ENCODE assay signal across 19 mouse cellular contexts in genomic region chr4:96786610-96787009, GRCm38 (mm10). TPM values are rescaled to one million over a fixed set of nuclear protein-coding genes. Genes with fewer than 3 reads are reported as not detected.
A peak's percentile ranks its signal among the peaks of the same experiment; 100 is the strongest.
DNase-seq lines count a peak whose midpoint lies in the region; ATAC-seq lines count a peak whose summit lies in the region.
"Had no signal": no experiment of that assay in that cellular context is flagged by ENCODE, and none has a peak within 500 bp of the region (broad histone marks: within the 10 kb centered on the region; RNA-seq: fewer than 3 reads in every experiment).

No protein-coding gene starts in this region.

- 16% methylated on average over 7 of the region's 7 CpGs for WGBS in embryonic facial prominence, embryonic 11.5 days
- 29% methylated on average over 7 of the region's 7 CpGs for WGBS in hindbrain, embryonic 12.5 days

- ATAC-seq in embryonic facial prominence, embryonic 11.5 days (replicated peaks; ENCODE audit: insufficient number of reproducible peaks, low FRiP score, low TSS enrichment, low read depth): peak; percentile 72
- no peak for ATAC-seq in hindbrain, embryonic 12.5 days (ENCODE audit: low FRiP score)

- no peaks in the 10 kb centered on the region for H3K27me3 ChIP-seq in embryonic facial prominence, embryonic 11.5 days (ENCODE audit: control insufficient read depth, insufficient read depth, low read length)
- no peaks in the 10 kb centered on the region for H3K27me3 ChIP-seq in hindbrain, embryonic 12.5 days
- H3K27me3 ChIP-seq: CH12.LX; forebrain, embryonic 12.5 days; midbrain, embryonic 12.5 days; neural tube, embryonic 12.5 days had no signal

- H3K4me2 ChIP-seq in embryonic facial prominence, embryonic 11.5 days (ENCODE audit: low read depth, low read length): no peak overlapping the region
- no peak overlapping the region for H3K4me2 ChIP-seq in hindbrain, embryonic 12.5 days (replicated peaks)
- H3K4me2 ChIP-seq: forebrain, embryonic 12.5 days; liver, embryonic 11.5 days; midbrain, embryonic 12.5 days; neural tube, embryonic 12.5 days had no signal

- H3K36me3 ChIP-seq in embryonic facial prominence, embryonic 11.5 days (replicated peaks; ENCODE audit: control insufficient read depth, insufficient read depth, low read depth, low read length): no peaks in the 10 kb centered on the region
- H3K36me3 ChIP-seq in hindbrain, embryonic 12.5 days: no peaks in the 10 kb centered on the region
- H3K36me3 ChIP-seq: forebrain, embryonic 12.5 days; midbrain, embryonic 12.5 days; neural tube, embryonic 12.5 days had no signal

- no peak overlapping the region for H3K27ac ChIP-seq in embryonic facial prominence, embryonic 11.5 days (replicated peaks; ENCODE audit: low read depth, low read length)
- no peak overlapping the region for H3K27ac ChIP-seq in hindbrain, embryonic 12.5 days
- H3K27ac ChIP-seq: forebrain, embryonic 12.5 days; midbrain, embryonic 12.5 days; neural tube, embryonic 12.5 days had no signal

- no peaks in the 10 kb centered on the region for H3K9me3 ChIP-seq in embryonic facial prominence, embryonic 11.5 days (replicated peaks; ENCODE audit: control insufficient read depth, low read length)
- no peaks in the 10 kb centered on the region for H3K9me3 ChIP-seq in hindbrain, embryonic 12.5 days (replicated peaks)
- H3K9me3 ChIP-seq: forebrain, embryonic 12.5 days; midbrain, embryonic 12.5 days; neural tube, embryonic 12.5 days had no signal

- no peak overlapping the region for H3K4me3 ChIP-seq in embryonic facial prominence, embryonic 11.5 days (ENCODE audit: low read depth, low read length)
- H3K4me3 ChIP-seq in hindbrain, embryonic 12.5 days: no peak overlapping the region
- H3K4me3 ChIP-seq: forebrain, embryonic 12.5 days; midbrain, embryonic 12.5 days; neural tube, embryonic 12.5 days had no signal

- no peak overlapping the region for H3K9ac ChIP-seq in embryonic facial prominence, embryonic 11.5 days (replicated peaks; ENCODE audit: low read length)
- no peak overlapping the region for H3K9ac ChIP-seq in hindbrain, embryonic 12.5 days
- H3K9ac ChIP-seq: forebrain, embryonic 12.5 days; midbrain, embryonic 12.5 days; neural tube, embryonic 12.5 days had no signal

- no peaks in the 10 kb centered on the region for H3K4me1 ChIP-seq in embryonic facial prominence, embryonic 11.5 days (ENCODE audit: control insufficient read depth, insufficient read depth, low read length)
- H3K4me1 ChIP-seq in hindbrain, embryonic 12.5 days: no peaks in the 10 kb centered on the region
- H3K4me1 ChIP-seq: forebrain, embryonic 12.5 days; midbrain, embryonic 12.5 days; neural tube, embryonic 12.5 days had no signal

- DNase-seq in lung, adult 18-20 months: peak; percentile 26 to 38
- DNase-seq in lung, postnatal 36 days: no peak
- peak; percentile 22 for DNase-seq in WW6 (ENCODE audit: low read depth, low spot score)
- peak; percentile 43 for DNase-seq in embryonic facial prominence, embryonic 11.5 days (ENCODE audit: low spot score)
- DNase-seq in retina, embryonic 14.5 days (ENCODE audit: low spot score): peak; percentile 16
- no peak for DNase-seq in right cerebral cortex, postnatal 36 days (ENCODE audit: low spot score in 2 of 2)
- no peak for DNase-seq in kidney, adult 11 months
- DNase-seq: cerebellum, postnatal 25 days; gastrocnemius, postnatal 36 days; kidney, adult 18-20 months; layer of hippocampus, postnatal 36 days; right cerebral cortex, postnatal 4 days had no signal

RNA-seq across cellular contexts. Expression of gene Gm12695, which starts 1.6 kb away (rescaled TPM):
- polyA plus RNA-seq in embryonic facial prominence, embryonic 11.5 days (2014; fragmentation: Nextera tagmentation; extraction: Ambion mirVana): not detected in 2 replicates
- 0.10 TPM in 1 of 2 replicates, not detected in the other for polyA plus RNA-seq in hindbrain, embryonic 12.5 days (2016; fragmentation: Nextera tagmentation; extraction: Ambion mirVana)
- polyA plus RNA-seq: brain, embryonic 14.5 days; liver, embryonic 11.5 days; midbrain, embryonic 12.5 days; neural tube, embryonic 12.5 days had no signal

Comparison
In these comparisons a context has a peak if more than half of its experiments do, and no peak if none do; other contexts are left out.
1. DNase-seq: peak in lung, adult 18-20 months (2 of 2), WW6 (single experiment), embryonic facial prominence, embryonic 11.5 days (single experiment) and retina, embryonic 14.5 days (single experiment); none in lung, postnatal 36 days (single experiment), right cerebral cortex, postnatal 36 days (0 of 2) and kidney, adult 11 months (single experiment).